Mouse (Mus musculus): ENCODE measurements around the gene Arl14ep. TPM values are rescaled to one million over a fixed set of nuclear protein-coding genes. Genes with fewer than 3 reads are reported as not detected.

Gene Arl14ep
- 13.5 TPM for polyA plus RNA-seq (2012; fragmentation: generic; extraction: Trizol)
- long read RNA-seq, experiment 1, partial matches to known transcripts, result 3 of 169 reads
- long read RNA-seq, experiment 1, other reads (novel, unspliced or antisense), result 162 of 169 reads
- long read RNA-seq, experiment 2, transcript Arl14ep-201 (5 exons, 3,337 nt), result major isoform, 19 of 38 reads
- long read RNA-seq, experiment 2, partial matches to known transcripts, result 5 of 38 reads
- long read RNA-seq, experiment 2, other reads (novel, unspliced or antisense), result 14 of 38 reads

DNA sequence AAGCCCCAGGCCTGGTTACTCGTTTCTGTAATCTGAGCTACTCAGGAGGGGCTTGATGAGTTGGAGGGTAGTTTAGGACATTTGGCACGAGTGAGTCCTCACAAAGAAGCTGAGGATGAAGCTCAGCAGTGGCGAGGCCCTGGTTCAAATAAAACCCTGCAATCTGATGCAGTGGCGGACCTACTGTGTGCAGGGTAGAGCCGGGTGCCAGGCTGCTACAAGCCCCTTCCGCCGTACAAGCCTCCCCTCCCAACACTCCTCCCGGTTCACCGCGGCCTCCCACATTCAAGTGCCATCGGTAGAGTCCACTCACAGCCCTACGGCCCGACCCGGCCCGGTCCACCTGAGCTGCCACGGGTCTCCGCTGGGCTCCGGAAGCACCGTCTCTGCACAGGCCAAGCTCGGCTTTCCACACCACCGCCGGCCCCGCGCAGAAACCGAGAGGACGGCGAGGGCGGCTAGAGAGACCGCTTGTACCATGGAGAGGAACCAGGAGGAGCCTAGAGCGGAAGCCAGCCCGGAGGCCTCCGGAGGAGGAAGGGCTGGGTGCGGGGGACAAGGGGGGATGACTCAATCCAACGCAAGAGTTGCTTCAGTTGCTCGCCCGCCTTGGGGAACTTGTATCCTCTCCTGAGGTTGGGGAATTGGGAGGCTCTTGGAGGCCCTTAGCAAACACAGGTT is at the start of gene Arl14ep:
Gene Arl14ep (minus strand): TSS at position 466 of the 681 bp plus-strand sequence.
- TF ChIP-seq MAX (IDR thresholded peaks at IDR 0.05), result no peak
- peak; percentile 81 for TF ChIP-seq CEBPB (IDR thresholded peaks at IDR 0.05; ENCODE audit: low read depth)
- H3K79me3 ChIP-seq (ENCODE audit: low read depth), result peaks cover 35% of the 10 kb centered on the region
- H3K4me3 ChIP-seq (ENCODE audit: insufficient read depth, poor library complexity, severe bottlenecking), result peak within 1 kb of the TSS; percentile 97
- H3K79me2 ChIP-seq (ENCODE audit: control insufficient read depth, insufficient read depth), result peaks cover 52% of the 10 kb centered on the region
- no peaks in the 10 kb centered on the region for H3K27me3 ChIP-seq (ENCODE audit: control insufficient read depth, insufficient read depth, insufficient read length)
- H3K36me3 ChIP-seq (ENCODE audit: control insufficient read depth, insufficient read depth), result peaks cover 24% of the 10 kb centered on the region
- peak within 1 kb of the TSS; percentile 99 for H3ac ChIP-seq (ENCODE audit: control insufficient read depth, insufficient read length, low read depth)

DNA sequence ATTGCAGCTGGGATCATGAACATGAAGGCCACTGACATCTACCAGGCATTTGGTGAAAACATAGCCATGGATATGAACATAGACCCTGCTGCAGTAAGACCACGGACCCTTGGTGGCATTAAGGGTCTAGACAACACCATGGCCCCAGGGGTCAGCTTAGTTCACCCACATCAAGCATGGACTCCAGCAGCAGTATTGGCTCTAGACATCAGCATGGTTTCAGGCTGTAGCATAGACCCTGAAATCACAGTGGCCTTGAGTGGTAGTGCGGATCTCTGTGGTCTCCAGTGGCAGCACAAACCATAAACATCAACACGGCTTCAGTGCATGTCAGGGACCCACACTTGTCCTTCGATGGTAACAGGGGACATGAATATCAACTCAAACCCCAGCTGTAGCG is 48.5 kb upstream of the Arl14ep start:
- Histone ChIP-seq H3K79me2 (ENCODE audit: control insufficient read depth, insufficient read depth) (no peaks in the 10 kb centered on the region), H3ac (ENCODE audit: control insufficient read depth, insufficient read length, low read depth) (no peak overlapping the region), H3K4me3 (ENCODE audit: insufficient read depth, poor library complexity, severe bottlenecking) (no peak overlapping the region), H3K79me3 (ENCODE audit: low read depth) (no peaks in the 10 kb centered on the region), H3K36me3 (ENCODE audit: control insufficient read depth, insufficient read depth) (no peaks in the 10 kb centered on the region), H3K27me3 (ENCODE audit: control insufficient read depth, insufficient read depth, insufficient read length) (no peaks in the 10 kb centered on the region)
- TF ChIP-seq USF1 (IDR thresholded peaks at IDR 0.05; ENCODE audit: low read depth), result no peak
- no peak for TF ChIP-seq MYOG (IDR thresholded peaks at IDR 0.05; ENCODE audit: control insufficient read depth, extremely low read depth, insufficient read length)
- no peak for TF ChIP-seq CTCF (IDR thresholded peaks at IDR 0.05; ENCODE audit: control insufficient read depth, insufficient read depth, insufficient read length)
- TF ChIP-seq MAX (IDR thresholded peaks at IDR 0.05), result no peak
- no peak for TF ChIP-seq FOSL1 (IDR thresholded peaks at IDR 0.05; ENCODE audit: insufficient read depth, low read length, poor library complexity, severe bottlenecking)
- TF ChIP-seq CEBPB (IDR thresholded peaks at IDR 0.05; ENCODE audit: low read depth), result no peak
- no peak for TF ChIP-seq MYOD1 (IDR thresholded peaks at IDR 0.05; ENCODE audit: control insufficient read depth, insufficient read length, low read depth)

- no peak for TF ChIP-seq MYOD1 (IDR thresholded peaks at IDR 0.05; ENCODE audit: control insufficient read depth, insufficient read length, low read depth)
- no peak for TF ChIP-seq FOSL1 (IDR thresholded peaks at IDR 0.05; ENCODE audit: insufficient read depth, low read length, poor library complexity, severe bottlenecking)
- TF ChIP-seq MAX (IDR thresholded peaks at IDR 0.05), result no peak
- TF ChIP-seq MYOG (IDR thresholded peaks at IDR 0.05; ENCODE audit: control insufficient read depth, extremely low read depth, insufficient read length), result no peak
- no peak for TF ChIP-seq CTCF (IDR thresholded peaks at IDR 0.05; ENCODE audit: control insufficient read depth, insufficient read depth, insufficient read length)
- TF ChIP-seq USF1 (IDR thresholded peaks at IDR 0.05; ENCODE audit: low read depth), result no peak
- TF ChIP-seq CEBPB (IDR thresholded peaks at IDR 0.05; ENCODE audit: low read depth), result no peak
- H3K79me3 ChIP-seq (ENCODE audit: low read depth), result no peaks in the 10 kb centered on the region
- H3ac ChIP-seq (ENCODE audit: control insufficient read depth, insufficient read length, low read depth), result no peak overlapping the region
- no peaks in the 10 kb centered on the region for H3K79me2 ChIP-seq (ENCODE audit: control insufficient read depth, insufficient read depth)
- H3K4me3 ChIP-seq (ENCODE audit: insufficient read depth, poor library complexity, severe bottlenecking), result no peak overlapping the region
- no peaks in the 10 kb centered on the region for H3K36me3 ChIP-seq (ENCODE audit: control insufficient read depth, insufficient read depth)
- H3K27me3 ChIP-seq (ENCODE audit: control insufficient read depth, insufficient read depth, insufficient read length), result no peaks in the 10 kb centered on the region
These were observed 45.1 kb upstream of the Arl14ep start for GRCm38 (mm10) chr2:107019331-107019730.

DNA sequence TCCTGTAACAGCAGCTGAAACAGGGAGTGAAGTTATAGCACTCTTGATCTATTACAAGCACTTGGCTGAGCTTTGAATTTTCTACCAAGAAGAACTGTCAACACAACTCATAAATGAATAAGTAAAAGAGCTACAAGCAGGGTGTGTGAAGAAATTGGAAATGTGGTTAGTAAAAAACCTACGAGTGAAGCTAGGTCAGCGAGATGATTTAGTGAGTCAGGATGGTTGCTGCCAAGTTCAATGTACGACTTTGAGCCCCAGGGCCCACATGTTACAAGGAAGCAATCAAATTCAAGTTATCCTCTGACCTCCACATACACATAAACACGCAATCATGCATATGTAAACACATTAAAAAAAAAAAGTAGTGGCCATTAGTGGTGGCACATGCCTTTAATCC is 38.9 kb upstream of the Arl14ep start:
- TF ChIP-seq USF1 (IDR thresholded peaks at IDR 0.05; ENCODE audit: low read depth), result no peak
- TF ChIP-seq MYOG (IDR thresholded peaks at IDR 0.05; ENCODE audit: control insufficient read depth, extremely low read depth, insufficient read length), result no peak
- TF ChIP-seq MYOD1 (IDR thresholded peaks at IDR 0.05; ENCODE audit: control insufficient read depth, insufficient read length, low read depth), result no peak
- no peak for TF ChIP-seq MAX (IDR thresholded peaks at IDR 0.05)
- no peak for TF ChIP-seq CTCF (IDR thresholded peaks at IDR 0.05; ENCODE audit: control insufficient read depth, insufficient read depth, insufficient read length)
- TF ChIP-seq FOSL1 (IDR thresholded peaks at IDR 0.05; ENCODE audit: insufficient read depth, low read length, poor library complexity, severe bottlenecking), result no peak
- no peak for TF ChIP-seq CEBPB (IDR thresholded peaks at IDR 0.05; ENCODE audit: low read depth)
- Histone ChIP-seq H3ac (ENCODE audit: control insufficient read depth, insufficient read length, low read depth) (no peak overlapping the region), H3K79me3 (ENCODE audit: low read depth) (no peaks in the 10 kb centered on the region), H3K27me3 (ENCODE audit: control insufficient read depth, insufficient read depth, insufficient read length) (no peaks in the 10 kb centered on the region), H3K4me3 (ENCODE audit: insufficient read depth, poor library complexity, severe bottlenecking) (no peak overlapping the region), H3K79me2 (ENCODE audit: control insufficient read depth, insufficient read depth) (no peaks in the 10 kb centered on the region), H3K36me3 (ENCODE audit: control insufficient read depth, insufficient read depth) (no peaks in the 10 kb centered on the region)

DNA sequence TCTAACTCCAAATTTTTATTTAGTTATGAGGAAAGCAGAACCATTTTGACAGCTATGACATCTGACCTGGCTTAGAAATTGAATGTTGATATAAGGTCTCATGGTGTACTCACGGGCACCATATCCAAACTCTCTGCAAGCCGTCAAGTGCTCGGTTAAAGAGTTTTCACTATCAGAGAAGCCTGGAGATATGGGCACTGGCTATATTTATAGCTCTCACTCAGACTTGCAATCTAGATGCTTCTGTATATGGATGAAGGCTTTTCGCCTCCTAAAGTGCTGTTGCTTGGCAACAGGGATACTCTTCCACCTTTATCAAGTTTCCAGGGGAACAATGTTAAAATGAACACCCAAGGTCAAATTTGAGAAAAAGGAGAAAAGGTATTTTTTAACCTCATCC is 38.1 kb upstream of the Arl14ep start:
- Histone ChIP-seq H3K79me2 (ENCODE audit: control insufficient read depth, insufficient read depth) (no peaks in the 10 kb centered on the region), H3ac (ENCODE audit: control insufficient read depth, insufficient read length, low read depth) (no peak overlapping the region), H3K4me3 (ENCODE audit: insufficient read depth, poor library complexity, severe bottlenecking) (no peak overlapping the region), H3K27me3 (ENCODE audit: control insufficient read depth, insufficient read depth, insufficient read length) (no peaks in the 10 kb centered on the region), H3K36me3 (ENCODE audit: control insufficient read depth, insufficient read depth) (no peaks in the 10 kb centered on the region), H3K79me3 (ENCODE audit: low read depth) (no peaks in the 10 kb centered on the region)
- TF ChIP-seq MAX (IDR thresholded peaks at IDR 0.05) (no peak), USF1 (IDR thresholded peaks at IDR 0.05; ENCODE audit: low read depth) (no peak), FOSL1 (IDR thresholded peaks at IDR 0.05; ENCODE audit: insufficient read depth, low read length, poor library complexity, severe bottlenecking) (no peak), MYOD1 (IDR thresholded peaks at IDR 0.05; ENCODE audit: control insufficient read depth, insufficient read length, low read depth) (no peak), CEBPB (IDR thresholded peaks at IDR 0.05; ENCODE audit: low read depth) (no peak), MYOG (IDR thresholded peaks at IDR 0.05; ENCODE audit: control insufficient read depth, extremely low read depth, insufficient read length) (no peak), CTCF (IDR thresholded peaks at IDR 0.05; ENCODE audit: control insufficient read depth, insufficient read depth, insufficient read length) (no peak)
